Comparison of ENCODE assay signal across 15 mouse cellular contexts in genomic region chr19:32665243-32665642, GRCm38 (mm10).
"Had no signal": no experiment of that assay in that cellular context is flagged by ENCODE, and none has a peak within 500 bp of the region (broad histone marks: within the 10 kb centered on the region; RNA-seq: fewer than 3 reads in every experiment).

No protein-coding gene starts in this region.

- H3K27ac ChIP-seq: neural tube, embryonic 15.5 days; stomach, embryonic 15.5 days; stomach, postnatal 0 days had no signal

- H3K4me3 ChIP-seq: neural tube, embryonic 15.5 days; stomach, embryonic 15.5 days had no signal

- DNase-seq: retina, postnatal 1 day; right cerebral cortex, adult 18-20 months; right cerebral cortex, postnatal 14 days; right cerebral cortex, postnatal 25 days; right cerebral cortex, postnatal 4 days; spleen, adult 18-20 months; thymus, adult 18-20 months; thymus, adult 2 months; thymus, postnatal 14 days; thymus, postnatal 25 days; thymus, postnatal 36 days; thymus, postnatal 4 days had no signal
